12 mouse cellular contexts compared by ENCODE assay signal in the genomic region with DNA sequence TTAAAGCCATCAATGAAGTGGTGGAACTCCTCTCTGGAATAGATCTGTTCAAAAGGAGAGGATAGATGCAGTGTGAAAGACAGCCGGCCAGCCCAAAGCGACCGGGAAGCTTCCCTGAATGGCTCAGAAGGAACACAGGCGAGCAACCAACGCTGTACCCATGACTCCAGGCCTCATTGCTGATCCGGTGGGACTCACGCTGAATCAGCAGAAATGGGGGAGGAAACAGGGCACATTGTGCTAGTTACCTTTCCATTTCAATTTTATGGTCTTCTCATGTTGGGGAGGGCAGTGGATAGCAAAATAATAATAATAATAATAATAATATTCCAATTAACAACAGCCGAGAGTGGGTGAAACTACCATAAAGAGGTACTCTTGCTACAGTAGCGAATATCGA.
"Had no signal": no experiment of that assay in that cellular context is flagged by ENCODE, and none has a peak within 500 bp of the region (broad histone marks: within the 10 kb centered on the region; RNA-seq: fewer than 3 reads in every experiment).

No protein-coding gene starts in this region.

- H3K36me3 ChIP-seq: limb, embryonic 13.5 days; liver, embryonic 15.5 days; midbrain, embryonic 12.5 days; neural tube, embryonic 13.5 days had no signal

- DNase-seq: kidney, postnatal 4 days; left cerebral cortex, postnatal 4 days; retina, postnatal 1 day; right cerebral cortex, postnatal 4 days had no signal

- ATAC-seq: midbrain, embryonic 16.5 days had no signal

- H3K4me1 ChIP-seq: neural tube, embryonic 13.5 days had no signal

- H3K4me3 ChIP-seq: layer of hippocampus, adult 2 months; limb, embryonic 13.5 days; liver, embryonic 15.5 days; midbrain, embryonic 12.5 days; neural tube, embryonic 13.5 days had no signal

- H3K27me3 ChIP-seq: liver, embryonic 15.5 days; midbrain, embryonic 12.5 days; neural tube, embryonic 13.5 days had no signal

- H3K27ac ChIP-seq: limb, embryonic 13.5 days; liver, embryonic 15.5 days; midbrain, embryonic 12.5 days; neural tube, embryonic 13.5 days had no signal

- H3K9ac ChIP-seq: limb, embryonic 13.5 days; liver, embryonic 15.5 days; lung, embryonic 14.5 days; midbrain, embryonic 12.5 days; neural tube, embryonic 13.5 days had no signal

- H3K9me3 ChIP-seq: limb, embryonic 13.5 days; liver, embryonic 15.5 days; midbrain, embryonic 12.5 days; neural tube, embryonic 13.5 days had no signal

- H3K4me2 ChIP-seq: limb, embryonic 13.5 days; liver, embryonic 11.5 days; midbrain, embryonic 12.5 days; neural tube, embryonic 13.5 days had no signal
